Mouse (Mus musculus) gastrocnemius, adult 18-20 months (tissue): ENCODE results near the gene Gpr146. TPM values are rescaled to one million over a fixed set of nuclear protein-coding genes. Genes with fewer than 3 reads are reported as not detected.
"Not testable (repeated sequence)": the region's sequence is repeated elsewhere in the genome, so short reads cannot be mapped to it uniquely, and the experiment has no call there.

Source experiments
- DNase-seq: peaks from one replicate; pipeline ENCODE4 v3.0.0; 2021; ENCODE audit warnings: low spot score
- long read RNA-seq, 2 experiments: library from polyadenylated mRNA; stranded (forward); transcript quantifications; one replicate each; pipeline ENCODE4 v2.0.0; 2021
- total RNA-seq, 2 experiments: library from RNA; stranded (reverse); gene quantifications; 2 replicates each; pipeline ENCODE4 v1.2.3; 2021

Gpr146 gene
- 10 to 100 TPM; 21.8 to 28.9 TPM for total RNA-seq
- long read RNA-seq, experiment 1, full-length matches to known transcripts = 26 of 69 reads
- long read RNA-seq, experiment 1, partial matches to known transcripts = 42 of 69 reads
- long read RNA-seq, experiment 1, other reads (novel, unspliced or antisense) = 1 of 69 reads
- long read RNA-seq, experiment 2, full-length matches to known transcripts = 20 of 34 reads
- long read RNA-seq, experiment 2, partial matches to known transcripts = 14 of 34 reads
- long read RNA-seq, experiment 2, other reads (novel, unspliced or antisense) = 0 of 34 reads

DNA sequence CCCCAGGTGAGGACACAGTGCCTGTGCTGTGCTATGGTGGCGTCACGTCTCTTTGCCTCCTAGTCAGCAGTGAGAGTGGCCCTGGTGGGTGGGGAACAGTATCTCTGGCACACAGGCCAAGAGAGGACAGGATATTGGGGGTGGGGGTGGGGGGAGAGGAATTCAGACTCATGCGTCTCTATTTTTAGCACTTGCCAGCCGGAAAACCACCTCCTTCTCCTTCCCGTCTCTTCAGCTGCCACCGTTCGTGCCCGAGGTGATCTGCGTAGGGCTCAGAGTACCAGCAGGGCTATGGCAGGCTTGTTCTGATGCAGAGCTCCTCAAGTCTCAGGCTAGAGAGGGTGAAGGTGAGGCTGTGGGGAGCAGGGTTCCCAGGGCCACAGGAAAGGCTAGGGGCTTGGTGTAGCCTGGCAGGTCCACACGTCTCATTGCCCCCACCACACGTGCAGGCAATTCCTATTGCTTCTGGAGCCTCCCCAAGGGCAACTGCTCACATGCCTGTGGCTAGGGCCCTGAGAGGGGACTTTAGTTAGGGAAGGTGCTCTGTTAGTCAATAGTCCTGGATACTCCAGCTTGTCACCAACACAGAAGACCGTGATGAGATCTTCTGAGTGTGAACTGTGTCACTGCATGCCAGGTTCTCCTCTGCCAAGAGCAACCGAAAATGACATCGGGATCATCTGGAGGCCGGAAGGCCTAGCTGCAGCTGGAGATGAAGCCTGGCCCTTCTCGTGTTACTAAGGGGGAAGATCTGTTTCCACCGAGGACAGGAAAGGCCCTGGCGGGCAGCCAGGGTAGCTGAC is at the start of gene Gpr146:
TSS of gene Gpr146 (plus strand) at position 230 of the 803 bp plus-strand sequence.
- DNase-seq = peak; percentile 86

DNA sequence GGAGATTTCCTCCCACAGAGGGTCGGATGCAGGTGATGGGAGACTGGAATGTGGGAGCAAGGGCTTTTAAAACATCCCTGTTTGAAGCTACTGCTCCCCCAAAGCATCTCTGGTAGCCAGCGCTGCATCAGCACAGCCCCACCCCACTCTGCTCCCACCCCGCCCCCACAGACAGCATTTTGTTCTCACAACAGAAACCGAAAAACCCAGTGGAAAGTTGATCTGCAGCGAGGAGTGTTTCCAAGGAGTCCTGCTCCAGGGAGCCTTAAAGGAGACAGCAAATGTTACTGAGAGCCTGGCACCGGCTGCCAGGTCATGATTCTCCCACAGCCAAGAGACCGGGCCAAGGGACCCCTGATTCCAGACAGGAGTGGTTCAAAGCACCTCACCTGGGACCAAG is 46.7 kb upstream of the Gpr146 start:
- no peak for DNase-seq

DNA sequence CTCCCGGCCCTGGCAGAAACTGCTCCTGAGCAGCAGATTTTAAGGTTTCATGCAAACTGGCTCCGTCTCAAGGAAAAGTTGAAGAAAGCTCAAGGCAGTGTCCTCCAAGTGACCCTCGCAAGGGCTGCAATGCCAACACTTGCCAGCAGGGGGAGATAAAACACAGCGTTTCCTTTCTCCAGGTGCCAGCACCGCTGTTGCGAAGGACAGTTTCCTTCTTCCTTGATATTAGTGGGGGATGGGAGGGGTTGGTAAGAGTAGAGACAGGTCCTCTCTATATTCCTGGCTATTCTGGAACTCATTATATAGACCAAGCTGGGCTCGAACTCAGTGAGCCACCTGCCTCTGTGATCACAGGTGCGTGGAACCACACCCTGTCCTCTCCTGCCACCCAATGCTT is 45.8 kb upstream of the Gpr146 start:
- peak; percentile 85 for DNase-seq

DNA sequence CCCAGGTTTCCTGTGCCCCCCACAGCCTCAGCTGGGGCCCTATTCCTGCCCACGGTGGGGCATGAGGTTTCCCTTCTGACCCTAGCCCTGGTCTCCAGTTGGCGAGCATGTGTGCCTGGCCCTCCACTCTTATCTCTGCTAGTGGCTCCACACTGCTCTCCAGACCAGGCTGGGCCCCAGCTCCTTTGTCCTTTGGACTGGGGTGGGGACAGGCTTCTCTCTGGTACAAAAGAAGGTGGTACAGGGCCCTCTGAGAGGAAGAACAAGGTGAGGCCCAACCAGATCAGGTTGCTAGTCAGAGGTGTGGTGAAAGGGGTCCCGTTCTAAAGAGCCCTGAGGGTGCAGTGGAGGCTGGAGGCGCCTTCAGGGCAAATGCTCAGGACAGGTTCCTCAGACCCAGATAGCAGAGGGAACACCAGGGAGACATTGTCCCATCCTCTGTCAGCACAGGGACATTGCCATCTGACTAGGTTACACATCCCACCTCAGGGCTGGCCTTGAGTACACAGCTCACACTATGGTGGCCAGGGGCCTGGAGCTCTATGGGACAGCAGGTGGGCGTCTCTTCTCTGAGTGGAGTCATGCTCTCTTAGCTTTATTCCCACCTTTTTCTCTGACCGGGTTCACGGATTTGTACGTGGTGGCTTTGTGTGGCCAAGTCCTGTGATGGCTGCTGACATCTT is 44.8 kb upstream of the Gpr146 start:
- no peak for DNase-seq

DNA sequence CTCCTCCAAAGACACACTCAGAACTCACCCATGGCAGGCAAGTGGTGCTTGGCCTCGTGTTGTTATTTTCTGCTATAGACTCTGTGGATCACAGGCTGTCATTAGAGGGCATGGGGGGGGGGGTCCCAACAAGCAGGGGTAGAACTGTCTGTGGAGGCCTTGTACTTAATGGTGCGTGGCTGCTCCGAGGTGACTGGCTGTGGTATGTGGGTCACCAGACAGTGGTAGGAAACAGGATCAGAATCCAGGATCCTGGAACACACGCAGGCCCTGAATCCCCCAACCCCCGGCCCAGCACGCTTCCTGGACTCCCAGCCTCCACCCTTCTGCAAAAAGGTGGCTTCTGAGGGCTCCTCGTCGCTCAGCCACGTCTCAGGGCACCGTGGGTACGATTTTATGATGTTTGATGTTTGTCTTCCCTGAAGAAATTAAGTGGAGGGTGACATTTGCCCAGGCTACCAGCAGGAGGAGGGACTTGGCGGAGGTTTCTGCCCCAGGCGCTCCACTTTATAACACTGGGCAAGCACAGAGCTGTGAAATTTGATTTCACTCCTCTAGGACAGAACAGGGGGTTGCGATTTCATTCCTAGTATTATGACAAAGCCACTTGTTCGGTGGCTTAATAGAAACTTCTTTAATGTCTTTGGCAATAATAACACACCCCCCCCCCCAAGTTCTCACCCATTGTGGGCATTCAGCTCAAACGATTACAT is 44.0 kb upstream of the Gpr146 start:
- DNase-seq = no peak

DNA sequence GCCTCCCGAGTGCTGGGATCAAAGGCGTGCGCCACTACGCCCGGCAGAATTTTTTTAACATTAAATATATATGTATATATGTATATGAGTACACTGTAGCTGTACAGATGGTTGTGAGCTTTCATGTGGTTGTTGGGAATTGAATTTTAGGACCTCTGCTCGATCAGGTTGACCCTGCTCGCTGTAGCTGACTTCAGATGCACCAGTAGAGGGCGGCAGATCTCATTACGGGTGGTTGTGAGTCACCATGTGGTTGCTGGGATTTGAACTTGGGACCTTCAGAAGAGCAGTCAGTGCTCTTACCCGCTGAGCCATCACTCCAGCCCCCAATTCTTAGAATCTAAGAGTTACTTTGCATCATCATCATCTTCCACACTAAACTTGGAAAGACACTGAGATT is 43.1 kb upstream of the Gpr146 start:
- not testable (repeated sequence) for DNase-seq

DNA sequence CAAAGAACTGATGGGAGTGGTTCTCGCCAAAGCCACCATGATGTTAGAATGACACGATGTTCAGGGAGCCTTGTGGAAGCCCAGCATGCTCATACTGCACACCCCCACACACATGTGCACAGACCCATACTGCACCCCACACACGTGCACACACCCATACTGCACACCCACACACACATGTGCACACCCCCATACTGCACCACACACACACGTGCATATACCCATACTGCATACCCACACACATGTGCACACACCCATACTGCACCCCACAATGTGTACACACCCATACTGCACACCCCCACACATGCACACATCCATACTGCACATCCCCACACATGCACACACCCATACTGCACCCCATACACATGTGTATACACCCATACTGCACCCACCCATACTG is 41.9 kb upstream of the Gpr146 start:
- no peak for DNase-seq

DNA sequence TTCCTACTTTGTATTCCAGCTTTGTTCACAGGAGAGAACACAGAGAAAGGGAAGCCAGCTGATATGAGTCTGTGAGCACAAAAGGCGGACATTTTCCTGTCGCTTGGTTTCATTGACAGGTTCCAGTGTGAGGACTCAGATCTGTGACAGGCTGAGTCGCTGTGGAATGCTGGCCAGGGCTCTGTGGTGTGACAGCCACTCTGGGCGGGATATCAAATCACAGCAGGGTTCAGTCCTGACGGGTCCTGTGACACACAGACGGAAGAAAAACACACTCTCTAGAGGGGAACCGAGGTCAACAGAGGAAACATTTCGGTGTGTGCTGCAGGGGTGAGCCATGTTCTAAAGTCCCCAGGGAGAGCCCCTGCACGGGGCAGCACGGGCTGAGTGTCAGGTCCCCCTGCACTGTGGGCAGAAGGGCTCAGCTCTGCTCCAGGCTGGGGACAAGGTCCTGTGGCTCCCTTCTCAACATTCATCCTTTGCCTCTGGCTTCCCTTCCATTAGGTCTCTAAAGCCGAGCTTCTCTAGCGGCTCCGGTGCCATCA is 39.6 kb upstream of the Gpr146 start:
- no peak for DNase-seq

DNA sequence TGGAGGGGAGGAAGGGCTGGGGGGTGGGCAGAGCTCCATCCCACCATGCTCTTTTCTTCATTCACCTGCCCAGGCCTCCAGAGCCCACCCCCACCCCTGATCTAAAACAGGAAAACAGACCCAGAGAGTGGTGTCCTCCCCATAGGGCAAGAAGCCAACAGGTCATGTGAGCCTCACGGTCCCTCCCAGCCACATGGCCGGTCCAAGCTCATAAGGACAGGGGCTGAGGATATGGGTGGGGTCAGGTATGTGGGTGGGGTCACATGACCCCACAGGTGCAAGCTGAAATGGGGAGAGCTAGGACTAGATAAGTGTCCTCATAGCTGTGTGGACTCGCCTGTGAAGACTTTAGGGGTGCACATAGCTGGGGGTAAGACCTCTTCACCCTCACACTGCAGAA is 39.1 kb upstream of the Gpr146 start:
- DNase-seq = no peak

DNA sequence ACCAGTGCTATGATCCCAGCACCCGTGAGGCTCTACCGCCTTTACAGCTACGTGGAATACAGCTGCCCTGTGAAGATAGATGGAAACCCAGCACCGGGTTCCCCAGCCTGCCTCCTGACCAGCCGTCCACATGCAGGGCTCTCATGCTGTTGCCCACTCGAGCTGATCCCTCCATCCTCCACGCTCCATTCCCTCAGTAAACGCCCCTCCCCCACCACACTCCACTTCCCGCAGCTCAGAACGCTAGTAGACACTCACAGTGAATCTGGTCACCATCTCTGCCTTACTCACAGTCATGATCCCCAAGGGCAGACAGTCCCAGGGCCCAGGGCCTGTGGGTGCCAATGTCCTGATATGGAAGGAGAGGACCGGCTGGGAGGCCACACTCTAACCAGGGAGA is 38.6 kb upstream of the Gpr146 start:
- DNase-seq = no peak

DNA sequence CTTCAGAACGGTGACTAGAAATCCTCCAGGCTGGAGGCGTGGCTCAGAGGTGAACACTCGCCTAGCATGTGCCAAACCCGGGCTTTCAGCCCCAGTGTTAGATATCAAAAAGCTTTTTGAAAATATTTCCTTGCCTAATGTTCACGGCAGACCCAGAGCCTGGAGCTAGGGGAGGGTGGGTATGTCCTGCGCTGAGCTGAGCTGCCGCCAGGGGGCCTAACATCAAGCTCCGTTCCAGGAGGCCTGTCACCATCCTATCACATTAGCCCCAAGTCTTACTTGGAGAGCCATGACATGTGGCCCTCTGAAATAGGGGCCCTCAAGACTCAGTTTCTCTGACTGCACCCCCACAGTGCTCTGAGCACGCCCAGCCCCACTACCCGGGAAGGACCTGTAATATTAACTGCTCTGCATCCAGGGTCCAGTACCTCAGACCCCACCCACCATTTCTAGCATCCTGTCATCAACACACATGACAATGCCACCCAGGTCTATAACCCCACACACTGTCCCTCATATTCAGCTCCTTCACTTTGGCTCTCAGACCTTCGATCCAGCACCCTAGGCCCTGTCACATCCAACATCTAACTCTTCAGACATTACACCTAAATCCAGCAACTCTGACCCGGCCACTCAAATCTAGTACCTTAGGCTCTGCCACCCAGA is 33.3 kb upstream of the Gpr146 start:
- peak; percentile 79 for DNase-seq

DNA sequence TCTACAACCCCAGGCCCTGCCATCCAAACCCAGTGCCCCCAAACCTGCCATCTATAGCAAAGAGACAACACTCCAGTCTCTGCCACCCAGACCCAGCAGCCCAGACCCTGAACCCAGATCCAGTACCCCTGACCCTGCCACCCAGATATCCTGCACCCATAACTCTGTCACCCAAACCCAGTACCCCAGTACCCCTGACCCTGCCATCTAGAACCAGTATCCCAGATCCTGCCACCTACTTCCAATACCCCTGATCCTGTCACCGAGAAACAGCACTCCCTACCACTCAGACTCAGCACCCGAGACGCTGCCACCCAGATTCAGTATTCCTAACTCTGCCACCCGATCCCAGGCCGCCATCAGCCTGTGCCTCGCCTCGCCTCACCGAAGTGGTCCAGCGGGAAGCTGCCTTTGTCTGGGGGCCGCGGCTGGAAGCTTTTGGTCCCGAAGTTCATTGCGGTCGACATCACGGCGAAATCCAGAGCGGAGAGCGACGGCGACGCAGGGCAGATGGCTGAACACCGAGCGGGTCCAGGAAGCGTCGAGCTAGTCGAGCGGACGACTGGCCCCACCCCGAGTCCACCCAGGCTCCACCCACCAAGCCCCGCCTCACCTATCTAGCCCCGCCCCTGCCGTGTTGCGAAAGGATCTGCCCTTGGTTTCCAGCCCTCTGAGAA is 32.7 kb upstream of the Gpr146 start:
- peak; percentile 98 for DNase-seq

DNA sequence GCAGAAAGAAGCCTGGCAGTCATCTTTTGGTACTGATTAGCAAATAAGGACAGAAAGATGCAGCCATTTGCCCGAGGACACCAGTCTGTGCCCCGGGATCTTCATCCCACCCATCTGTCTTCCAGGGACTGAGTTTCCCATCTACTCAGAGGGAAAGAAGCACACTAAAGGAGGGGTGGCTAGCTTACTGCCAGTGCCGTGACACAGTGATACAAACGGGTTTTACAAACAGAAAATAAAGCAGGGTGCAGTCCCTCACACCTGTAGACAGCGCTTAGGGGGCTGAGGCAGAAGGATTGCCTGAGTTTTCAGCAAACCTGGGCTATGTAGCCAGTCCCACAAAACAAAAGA is 32.2 kb upstream of the Gpr146 start:
- no peak for DNase-seq

DNA sequence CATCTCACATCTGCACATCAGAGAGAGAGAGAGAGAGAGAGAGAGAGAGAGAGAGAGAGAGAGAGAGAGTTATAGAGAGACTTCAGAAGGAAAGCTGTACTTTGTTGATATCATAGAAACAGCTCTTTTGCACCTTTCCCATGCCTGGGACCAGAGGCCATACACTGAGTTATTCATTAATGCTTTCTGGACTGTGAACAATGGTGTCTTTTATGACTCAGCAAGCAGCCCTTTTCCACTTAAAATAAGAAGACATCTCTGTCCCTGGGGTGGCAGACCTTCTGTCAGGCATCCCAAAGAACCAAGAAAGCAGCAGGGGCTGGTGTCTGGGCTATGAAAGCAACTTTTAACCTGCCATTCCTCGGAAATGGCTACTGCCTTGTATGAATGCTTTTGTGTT is 30.3 kb upstream of the Gpr146 start:
- no peak for DNase-seq

DNA sequence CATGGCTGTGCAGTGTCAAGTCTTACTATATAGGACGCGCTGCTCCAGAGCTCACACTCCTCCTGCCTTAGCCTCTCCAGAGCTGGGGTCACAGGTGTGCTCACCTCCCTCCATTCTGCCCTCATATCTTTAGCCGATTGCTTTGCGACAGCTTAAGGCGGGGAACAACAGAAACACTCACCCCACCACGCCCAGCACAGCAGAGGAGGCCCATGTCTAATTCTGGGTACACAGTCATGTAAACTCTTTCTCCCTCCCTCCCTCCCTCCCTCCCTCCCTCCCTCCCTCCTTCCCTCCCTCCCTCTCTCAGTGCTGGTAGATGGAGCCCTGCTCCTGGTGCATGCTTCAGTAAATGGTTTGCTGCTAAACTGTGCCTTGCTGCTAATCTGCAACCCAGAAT is 27.8 kb upstream of the Gpr146 start:
- no peak for DNase-seq

DNA sequence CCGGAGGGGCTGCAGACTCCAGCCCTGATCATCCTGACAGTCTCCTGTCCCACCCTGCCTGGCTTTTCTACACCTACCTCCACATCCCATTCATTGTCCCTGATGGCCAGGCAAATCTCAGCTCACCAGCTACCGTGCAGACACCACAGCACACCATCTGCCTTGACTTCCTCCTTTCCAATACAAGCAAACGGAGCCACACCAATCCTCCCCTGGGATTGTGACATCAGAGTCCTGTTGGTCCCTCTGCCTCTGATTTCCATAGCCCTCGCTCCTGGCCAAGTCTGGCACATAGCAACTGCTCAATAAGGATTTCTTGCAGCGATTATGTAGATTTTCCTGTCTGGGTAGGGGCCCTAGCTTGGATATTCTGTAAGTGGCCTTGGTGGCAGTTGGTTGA is 26.4 kb upstream of the Gpr146 start, which contains the start of gene Cox19:
TSS of gene Cox19 (minus strand) at position 285 of the 400 bp plus-strand sequence.
- no peak for DNase-seq

DNA sequence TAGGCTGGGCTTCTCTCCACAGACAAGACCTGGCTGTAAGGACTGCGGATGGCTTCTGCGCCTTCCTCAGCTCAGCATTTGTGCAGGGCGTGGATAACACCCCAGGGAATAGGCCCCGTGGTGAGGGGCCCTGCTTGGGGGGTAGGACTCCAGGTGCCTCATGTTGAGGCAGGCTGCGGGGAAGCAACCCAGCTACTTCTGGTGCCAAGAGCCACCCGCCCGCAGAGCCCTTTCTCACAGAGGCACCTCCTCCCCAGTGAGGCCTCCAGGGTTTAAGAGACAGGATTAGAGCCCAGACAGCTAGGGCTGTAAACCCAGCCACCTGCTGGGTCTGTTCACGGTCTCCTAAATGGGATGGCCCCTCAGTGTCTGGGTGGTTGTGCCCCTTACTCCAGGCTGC is 25.9 kb upstream of the Gpr146 start:
- no peak for DNase-seq

DNA sequence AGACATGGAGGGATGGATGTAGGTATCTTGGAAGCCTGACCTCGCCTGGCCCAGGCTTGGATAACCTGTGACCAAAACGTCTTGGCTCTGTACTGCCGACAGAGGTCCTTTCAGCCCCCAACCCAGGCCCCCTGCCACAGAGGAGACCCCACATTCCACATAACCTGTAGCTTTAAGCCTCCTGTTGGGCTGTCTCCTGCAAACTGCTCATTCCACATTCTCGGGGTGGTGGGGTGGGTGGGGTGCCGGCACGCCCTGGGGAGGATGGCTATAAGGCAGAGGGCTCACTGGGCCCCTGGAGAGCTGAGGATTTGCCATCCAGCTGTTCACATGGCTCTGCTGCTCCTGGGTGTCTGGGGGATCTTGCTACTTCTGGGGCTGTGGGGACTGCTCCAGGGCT is 25.2 kb upstream of the Gpr146 start, which contains the start of gene Cyp2w1:
TSS of gene Cyp2w1 (plus strand) at position 301 of the 400 bp plus-strand sequence.
- DNase-seq = no peak

DNA sequence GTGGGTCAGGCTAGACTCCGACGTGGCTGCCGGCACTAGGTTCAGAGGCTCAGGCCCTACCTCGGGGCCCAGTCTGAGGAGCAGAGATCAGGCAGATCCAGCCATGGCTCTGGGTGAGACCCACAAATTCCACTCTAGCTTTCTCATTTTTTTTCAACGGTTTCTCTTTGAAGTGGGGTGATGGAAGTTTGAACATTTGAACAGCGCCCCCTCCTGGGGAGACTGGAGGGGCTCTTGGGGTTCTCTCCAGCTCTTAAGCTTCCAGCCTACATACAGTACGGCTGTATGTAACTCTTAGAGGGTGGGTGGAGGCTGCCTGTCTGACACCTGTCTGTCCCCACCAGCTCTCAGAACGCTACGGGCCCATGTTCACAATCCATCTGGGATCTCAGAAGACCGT is 24.0 kb upstream of the Gpr146 start:
- DNase-seq = no peak

DNA sequence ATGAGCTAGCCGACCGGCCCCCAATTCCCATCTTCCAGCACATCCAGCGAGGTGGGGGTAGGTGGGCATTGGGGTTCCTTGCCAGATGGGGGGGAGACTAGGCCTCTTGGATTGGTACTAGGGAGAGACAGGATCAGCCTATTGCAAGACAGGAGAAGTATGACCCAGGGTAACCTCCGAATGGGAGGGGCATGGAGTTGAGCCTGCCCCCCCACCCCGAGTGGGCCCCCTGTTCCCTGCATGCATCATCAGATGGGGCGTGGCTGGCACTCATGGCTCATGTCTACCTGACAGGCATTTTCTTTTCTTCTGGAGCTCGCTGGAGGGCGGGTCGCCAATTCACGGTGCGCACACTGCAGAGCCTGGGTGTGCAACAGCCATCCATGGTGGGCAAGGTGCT is 23.6 kb upstream of the Gpr146 start:
- no peak for DNase-seq
